Mouse (Mus musculus) R1 (cell line): ENCODE results near the gene 1600002K03Rik.
A peak's percentile ranks its signal among the peaks of the same experiment; 100 is the strongest.

Experiments used
- DNase-seq: peaks from one replicate; pipeline ENCODE4 v3.0.0-alpha.2; 2018; ENCODE audit warnings: low read depth, low spot score

The 1600002K03Rik gene

GRCm38 (mm10) chr10:80153713-80154112 is 19.0 kb upstream of the 1600002K03Rik start:
- DNase-seq = no peak

- DNase-seq = no peak
Observed at GRCm38 (mm10) chr10:80154384-80154783, 18.4 kb upstream of the 1600002K03Rik start.

- no peak for DNase-seq
Observed at GRCm38 (mm10) chr10:80155277-80155676, 17.5 kb upstream of the 1600002K03Rik start.

GRCm38 (mm10) chr10:80156002-80156751 is 16.6 kb upstream of the 1600002K03Rik start:
- no peak for DNase-seq

GRCm38 (mm10) chr10:80156752-80157053 is 16.0 kb upstream of the 1600002K03Rik start:
- no peak for DNase-seq

GRCm38 (mm10) chr10:80157141-80157929 is 15.4 kb upstream of the 1600002K03Rik start:
- DNase-seq = no peak

- peak; percentile 71 for DNase-seq
Observed at GRCm38 (mm10) chr10:80158307-80158986, 14.3 kb upstream of the 1600002K03Rik start.

GRCm38 (mm10) chr10:80159021-80159560 is 13.7 kb upstream of the 1600002K03Rik start:
- no peak for DNase-seq

GRCm38 (mm10) chr10:80159561-80160454 is 12.9 kb upstream of the 1600002K03Rik start:
- peak; percentile 99 for DNase-seq

- peak; percentile 86 for DNase-seq
Observed at GRCm38 (mm10) chr10:80160455-80161371, 12.0 kb upstream of the 1600002K03Rik start.

GRCm38 (mm10) chr10:80161522-80162242 is 11.1 kb upstream of the 1600002K03Rik start:
- peak; percentile 88 for DNase-seq

- no peak for DNase-seq
Observed at GRCm38 (mm10) chr10:80162243-80162608, 10.5 kb upstream of the 1600002K03Rik start.

GRCm38 (mm10) chr10:80162716-80163299 is 9.9 kb upstream of the 1600002K03Rik start:
- no peak for DNase-seq

- no peak for DNase-seq
Observed at GRCm38 (mm10) chr10:80163721-80164120, 9.0 kb upstream of the 1600002K03Rik start.

GRCm38 (mm10) chr10:80164161-80164997 is 8.4 kb upstream of the 1600002K03Rik start:
- no peak for DNase-seq

GRCm38 (mm10) chr10:80164998-80165344 is 7.8 kb upstream of the 1600002K03Rik start:
- DNase-seq = peak; percentile 90

- no peak for DNase-seq
Observed at GRCm38 (mm10) chr10:80165392-80166128, 7.2 kb upstream of the 1600002K03Rik start, which contains the start of gene Cirbp. Gene Cirbp, plus strand, starts transcription at chr10:80165985.
